Mouse (Mus musculus) liver, embryonic 14.5 days (tissue): ENCODE measurements around the gene Tekt5. TPM values are rescaled to one million over a fixed set of nuclear protein-coding genes. Genes with fewer than 3 reads are reported as not detected.

ENCODE experiments used
- ATAC-seq: fragments of 200-750 bp; cut with Nextera tagmentation; 2 replicates; pipeline ENCODE4 v1.8.0; 2017; ENCODE audit warnings: moderate number of reproducible peaks, mild to moderate bottlenecking, moderate library complexity; ENCODE audit not compliant: insufficient read depth
- DNase-seq, 3 experiments: peaks; one replicate each; pipeline ENCODE4 v3.0.0-alpha.2; 2012 to 2013; ENCODE audit warnings: low read depth in 3 of 3, low spot score in 3 of 3
- H3K27ac ChIP-seq: fragments of 300-500 bp; sonication (generic); 2 replicates; pipeline ENCODE4 v1.5.1; 2014; ENCODE audit warnings: moderate library complexity, mild to moderate bottlenecking, control low read depth, inconsistent platforms
- H3K27me3 ChIP-seq: fragments of 300-500 bp; sonication (generic); 2 replicates; pipeline ENCODE4 v1.6.1; 2014; ENCODE audit warnings: mild to moderate bottlenecking, low read length, moderate library complexity; ENCODE audit not compliant: control insufficient read depth, insufficient read depth
- H3K36me3 ChIP-seq: fragments of 300-500 bp; sonication (generic); replicated peaks from 2 replicates; pipeline ENCODE4 v1.6.1; 2014; ENCODE audit warnings: low read depth; ENCODE audit not compliant: control insufficient read depth, insufficient read depth
- H3K4me1 ChIP-seq, 2 experiments: fragments of 200-500 bp in 1 of 2; fragments of 300-500 bp in 1 of 2; sonication (generic) in 1 of 2; replicated peaks; 2 replicates each; pipeline ENCODE4 v1.6.1; 2012 to 2014; ENCODE audit warnings: antibody characterized with exemption in 1 of 2, inconsistent platforms in 1 of 2, low read length in 1 of 2; ENCODE audit not compliant: control insufficient read depth in 2 of 2, insufficient read depth in 2 of 2
- H3K4me2 ChIP-seq: fragments of 300-500 bp; sonication (generic); 2 replicates; pipeline ENCODE4 v1.6.1; 2014; ENCODE audit warnings: low read depth, mild to moderate bottlenecking, control low read depth, moderate library complexity
- H3K4me3 ChIP-seq, 2 experiments: fragments of 200-500 bp in 1 of 2; fragments of 300-500 bp in 1 of 2; sonication (generic) in 1 of 2; 2 replicates each; pipeline ENCODE4 v1.5.1; 2012 to 2014; ENCODE audit warnings: low read depth in 2 of 2, low read length in 2 of 2, mild to moderate bottlenecking in 2 of 2, control low read depth in 1 of 2, inconsistent platforms in 1 of 2, moderate library complexity in 1 of 2; ENCODE audit not compliant: insufficient read depth in 1 of 2
- H3K9ac ChIP-seq: fragments of 300-500 bp; sonication (generic); replicated peaks from 2 replicates; pipeline ENCODE4 v1.6.1; 2014; ENCODE audit warnings: mild to moderate bottlenecking, control low read depth, moderate library complexity
- H3K9me3 ChIP-seq: fragments of 300-500 bp; sonication (generic); 2 replicates; pipeline ENCODE4 v1.6.1; 2016; ENCODE audit warnings: low read length, mixed read lengths; ENCODE audit not compliant: control insufficient read depth
- CTCF ChIP-seq: IDR thresholded peaks from 2 replicates; pipeline ENCODE4 v1.5.1; 2016; ENCODE audit warnings: antibody characterized with exemption, low read depth, control low read depth
- EP300 ChIP-seq: IDR thresholded peaks from 2 replicates; pipeline ENCODE4 v1.6.1; 2016; ENCODE audit warnings: antibody characterized with exemption, low read depth
- WGBS: fragments of 180-500 bp; shearing (Covaris S2); extraction: QIAGEN DNeasy Blood & Tissue Kit; methylation state at CpG from one replicate; pipeline ENCODE4 v1.1.7; 2014; ENCODE audit not compliant: insufficient replicate concordance; 5-methylcytosine and 5-hydroxymethylcytosine counted together
- polyA plus RNA-seq, 2 experiments: library from polyadenylated mRNA; depleted of rRNA in 1 of 2; stranded (reverse) in 1 of 2; unstranded in 1 of 2; fragments of >200 nt; fragmentation: Nextera tagmentation in 1 of 2; extraction: Ambion mirVana in 1 of 2; gene quantifications; 2 replicates each; pipeline versions ENCODE4 v1.2.1 to v1.2.3; 2012 to 2014

The Tekt5 gene
- polyA plus RNA-seq, 2 experiments, result 0.10 to 0.15 TPM

DNA sequence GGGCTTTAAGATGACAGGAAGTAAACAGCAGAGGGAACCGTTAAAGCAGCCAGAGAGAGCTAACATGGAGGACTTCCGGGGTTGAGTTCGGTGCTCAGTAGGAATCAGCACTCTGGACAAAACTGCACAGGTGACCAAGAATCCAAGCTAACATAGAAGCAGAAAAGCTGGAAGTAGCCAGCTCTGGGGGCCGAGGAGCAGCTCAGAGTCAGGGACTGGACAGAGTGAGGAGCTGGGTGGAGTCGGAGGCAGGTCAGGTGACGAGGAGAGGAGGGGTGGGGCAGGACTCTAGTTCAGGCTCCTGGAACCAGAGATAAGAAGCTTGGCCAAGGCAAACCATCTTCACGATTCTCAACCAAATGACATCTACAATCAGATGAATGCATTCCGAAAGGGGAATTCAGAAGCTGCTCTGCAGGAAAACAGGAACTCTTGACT, 11.2 kb downstream of the Tekt5 start:
- TF ChIP-seq CTCF, result no peak
- TF ChIP-seq EP300, result peak; percentile 53
- peak overlapping the region; percentile 88 for H3K27ac ChIP-seq
- H3K9ac ChIP-seq, result peak overlapping the region; percentile 68
- ATAC-seq (peak; percentile 99), DNase-seq (peak; percentile 69 to 83 (median 74))
- H3K9me3 ChIP-seq, result no peaks in the 10 kb centered on the region
- H3K4me2 ChIP-seq, result peak overlapping the region; percentile 85
- H3K27me3 ChIP-seq, result no peaks in the 10 kb centered on the region
- no peaks in the 10 kb centered on the region for H3K36me3 ChIP-seq
- peak overlapping the region; percentile 37 for H3K4me3 ChIP-seq
- peaks cover 30 to 31% of the 10 kb centered on the region in 2 experiments for H3K4me1 ChIP-seq
- 9% methylated on average over 8 of the region's 8 CpGs for WGBS

DNA sequence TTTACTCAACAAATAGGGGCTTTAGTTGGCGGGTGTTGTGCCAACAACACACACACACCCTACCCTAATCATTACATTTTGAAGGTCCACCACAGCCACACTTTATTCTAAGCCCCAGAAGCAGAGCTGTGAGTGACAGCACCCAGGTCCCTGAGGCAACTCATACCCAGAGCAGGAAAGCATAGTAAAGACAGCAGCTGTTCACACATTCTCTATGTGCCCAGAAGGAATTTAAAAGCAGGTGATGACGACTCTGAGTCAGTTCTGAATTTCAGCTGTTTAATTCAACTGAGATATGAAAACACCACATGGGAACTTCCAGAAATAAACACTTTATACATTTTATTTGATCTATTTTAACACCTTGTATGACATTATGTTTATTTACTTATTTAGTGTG, 15.8 kb downstream of the Tekt5 start:
- DNase-seq (no peak), ATAC-seq (no peak)
- H3K9me3 ChIP-seq, result no peaks in the 10 kb centered on the region
- no peak overlapping the region for H3K27ac ChIP-seq
- no peak overlapping the region for H3K9ac ChIP-seq
- no peak overlapping the region for H3K4me3 ChIP-seq
- WGBS, result 42% methylated on average over 2 of the region's 2 CpGs
- peaks cover 10 to 14% of the 10 kb centered on the region in 2 experiments for H3K4me1 ChIP-seq
- no peak overlapping the region for H3K4me2 ChIP-seq
- no peaks in the 10 kb centered on the region for H3K36me3 ChIP-seq
- TF ChIP-seq EP300 (no peak), CTCF (no peak)
- H3K27me3 ChIP-seq, result no peaks in the 10 kb centered on the region

DNA sequence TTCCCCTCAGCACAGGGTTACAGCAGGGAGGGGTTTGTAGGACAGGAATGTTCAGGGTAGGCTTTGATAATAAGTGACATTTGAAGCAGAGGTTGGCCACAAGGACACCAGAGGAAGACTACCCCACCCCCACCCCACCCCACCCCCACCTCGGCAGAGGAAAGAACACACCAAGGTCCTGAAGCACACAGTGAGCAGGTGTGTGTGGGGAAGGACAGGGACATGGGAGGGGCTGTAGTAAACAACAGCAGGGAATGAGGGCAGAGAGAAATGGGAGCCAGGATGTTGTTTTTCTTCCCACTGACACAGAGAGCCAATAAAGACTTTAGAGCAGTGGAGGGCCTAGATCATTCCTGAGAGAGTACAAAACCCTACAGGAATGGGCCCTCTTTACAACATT, 18.0 kb downstream of the Tekt5 start:
- DNase-seq (no peak), ATAC-seq (no peak)
- Histone ChIP-seq H3K9ac (no peak overlapping the region), H3K4me1 (no peaks in the 10 kb centered on the region), H3K27me3 (no peaks in the 10 kb centered on the region), H3K27ac (no peak overlapping the region), H3K4me3 (no peak overlapping the region), H3K4me2 (no peak overlapping the region), H3K9me3 (no peaks in the 10 kb centered on the region), H3K36me3 (no peaks in the 10 kb centered on the region)
- 32% methylated on average over 1 of the region's 1 CpGs for WGBS
- TF ChIP-seq CTCF, result no peak
- no peak for TF ChIP-seq EP300

DNA sequence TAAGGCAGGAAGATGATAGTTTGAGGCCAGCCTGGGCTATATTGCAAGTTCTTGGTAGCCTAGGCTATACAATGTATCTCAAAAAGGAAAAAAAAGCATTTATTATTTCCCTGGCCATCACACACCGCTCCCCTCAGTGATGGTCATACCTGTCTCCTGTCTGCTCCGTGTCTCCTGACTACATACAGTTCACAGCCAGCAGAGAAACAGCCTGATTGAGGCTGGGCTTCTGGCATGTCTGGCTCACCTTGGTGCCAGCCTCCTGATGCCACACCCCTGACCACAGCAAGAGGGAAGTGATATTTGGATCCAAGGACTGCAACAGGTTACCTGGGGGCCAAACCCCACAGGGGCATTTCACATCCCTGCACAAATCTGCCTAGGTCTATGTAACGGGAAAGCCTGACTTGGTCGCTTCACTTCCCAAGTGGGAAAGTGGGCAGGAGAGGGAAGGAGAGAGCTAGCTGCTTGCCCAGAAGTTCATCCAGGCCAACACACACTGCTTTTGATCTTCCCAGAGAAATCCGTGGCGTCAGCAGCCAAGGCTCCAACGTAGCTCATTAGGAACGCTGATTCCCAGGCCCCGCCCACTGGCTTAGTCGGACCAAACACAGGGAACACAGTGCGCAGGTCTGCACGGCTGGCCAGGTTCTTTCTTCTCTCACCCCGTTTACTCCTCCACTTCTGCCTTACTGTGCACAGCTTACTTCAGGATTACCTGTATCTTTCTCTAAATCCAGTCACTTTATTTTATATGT, 20.9 kb downstream of the Tekt5 start:
- no peak overlapping the region for H3K27ac ChIP-seq
- 34% methylated on average over 13 of the region's 13 CpGs for WGBS
- no peaks in the 10 kb centered on the region for H3K9me3 ChIP-seq
- no peaks in the 10 kb centered on the region for H3K36me3 ChIP-seq
- H3K9ac ChIP-seq, result no peak overlapping the region
- H3K27me3 ChIP-seq, result no peaks in the 10 kb centered on the region
- TF ChIP-seq EP300, result no peak
- no peak for TF ChIP-seq CTCF
- no peak overlapping the region for H3K4me2 ChIP-seq
- ATAC-seq, result no peak
- H3K4me3 ChIP-seq, result no peak overlapping the region
- no peaks in the 10 kb centered on the region for H3K4me1 ChIP-seq
- no peak for DNase-seq

DNA sequence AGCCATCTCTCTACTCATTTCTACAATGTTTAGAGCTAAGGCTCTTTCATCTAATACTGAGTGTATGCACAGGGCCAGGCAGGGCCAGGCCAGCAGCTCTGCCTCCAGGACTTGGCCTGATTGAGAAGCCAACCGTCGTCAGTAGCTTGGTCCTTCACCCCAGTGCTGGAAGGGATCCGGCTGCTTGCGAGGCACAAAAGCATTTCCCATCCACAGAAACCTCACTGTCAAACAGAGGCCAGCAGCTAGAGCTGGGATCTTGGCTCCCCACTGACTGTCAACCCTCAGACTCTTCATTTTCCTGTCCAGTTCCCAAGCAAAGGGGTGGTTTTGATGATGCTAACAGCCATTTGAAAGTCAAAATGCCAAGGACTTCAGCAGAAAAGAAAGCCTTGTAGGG, 22.9 kb downstream of the Tekt5 start:
- Histone ChIP-seq H3K27me3 (no peaks in the 10 kb centered on the region), H3K4me2 (no peak overlapping the region), H3K27ac (no peak overlapping the region), H3K36me3 (no peaks in the 10 kb centered on the region), H3K9ac (no peak overlapping the region), H3K9me3 (no peaks in the 10 kb centered on the region), H3K4me1 (no peaks in the 10 kb centered on the region), H3K4me3 (no peak overlapping the region)
- ATAC-seq (no peak), DNase-seq (no peak)
- WGBS, result 72% methylated on average over 4 of the region's 4 CpGs
- TF ChIP-seq EP300, result no peak
- no peak for TF ChIP-seq CTCF
